Mouse (Mus musculus) left cerebral cortex, postnatal 14 days (tissue): ENCODE data around the gene Smad6. TPM values are rescaled to one million over a fixed set of nuclear protein-coding genes. Genes with fewer than 3 reads are reported as not detected.

Experiments
- DNase-seq, 2 experiments: peaks; one replicate each; pipeline ENCODE4 v3.0.0; 2021 to 2022; ENCODE audit warnings: low spot score in 2 of 2, mixed read lengths in 1 of 2
- intact Hi-C: fragments of 180-260 bp; cut with DNase I; formaldehyde crosslinking; loops from one replicate; pipeline ENCODE4 v1.15.1; 2025
- total RNA-seq, 2 experiments: library from RNA; stranded (reverse); gene quantifications; 2 replicates each; pipeline ENCODE4 v1.2.3; 2021

The Smad6 gene
- total RNA-seq, 2 experiments from 2014 or later, result 1.8 to 2.3 TPM

DNA sequence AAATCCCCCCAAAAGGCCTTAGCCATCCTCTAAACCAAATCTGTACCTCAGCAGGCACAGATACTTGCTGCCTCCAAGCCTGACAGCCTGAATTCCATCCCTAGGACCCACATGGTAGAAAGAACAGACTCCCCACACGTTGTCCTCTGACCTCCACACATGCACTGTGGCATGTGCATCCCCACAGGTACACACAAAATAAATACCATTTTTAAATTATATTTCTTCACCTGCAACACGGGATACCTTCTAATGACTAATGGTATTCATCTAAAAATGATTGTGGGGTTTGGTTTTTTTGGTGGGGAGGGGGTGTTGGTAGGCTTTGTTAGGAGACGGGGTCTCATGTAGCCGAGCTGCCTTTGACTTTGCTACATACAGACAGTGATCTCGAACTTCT is 28.6 kb downstream of the Smad6 start:
- DNase-seq, result no peak
- intact Hi-C loops, result no loop called here

DNA sequence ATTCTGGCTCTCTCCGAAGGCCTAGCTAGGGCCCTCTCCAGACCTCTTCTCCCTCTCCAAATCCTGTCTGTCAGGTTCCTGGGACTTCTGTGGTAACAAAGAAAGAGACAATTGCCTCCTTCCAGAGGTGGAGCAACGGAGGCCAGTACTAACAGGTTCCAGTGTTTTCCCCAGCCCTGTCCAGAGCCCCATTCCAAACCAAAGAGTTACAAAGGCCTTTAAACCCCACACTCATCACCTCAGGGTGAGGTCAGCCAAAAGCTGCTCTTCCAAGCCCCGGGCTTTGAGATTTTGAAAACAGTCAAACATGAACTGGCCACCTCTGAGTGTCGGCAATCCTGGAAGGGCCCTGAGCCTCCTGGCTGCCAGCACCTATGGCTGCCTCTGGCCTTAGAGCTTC is 29.1 kb downstream of the Smad6 start:
- no peak for DNase-seq
- intact Hi-C loops, result no loop called here

DNA sequence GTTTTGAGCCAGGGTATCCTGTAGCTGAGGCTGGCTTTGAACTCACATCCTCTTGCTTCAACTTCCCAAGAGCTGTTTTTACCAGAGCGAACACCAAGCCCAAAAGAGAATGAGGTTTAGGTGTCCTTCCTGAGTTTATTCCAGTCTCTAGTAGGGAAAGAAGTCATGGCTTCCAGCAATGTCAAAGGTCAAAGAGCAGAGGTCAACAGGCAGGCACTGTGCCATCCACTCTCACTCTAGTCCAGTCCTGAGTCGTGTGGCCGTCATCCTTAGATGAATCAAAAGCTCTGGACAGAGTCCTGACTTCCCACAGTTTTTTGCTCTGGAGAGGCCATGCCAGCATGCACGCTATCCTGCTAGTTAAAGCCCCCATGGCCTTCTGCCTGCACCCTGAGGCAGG is 30.7 kb downstream of the Smad6 start:
- intact Hi-C loops, result no loop called here
- DNase-seq, result no peak

DNA sequence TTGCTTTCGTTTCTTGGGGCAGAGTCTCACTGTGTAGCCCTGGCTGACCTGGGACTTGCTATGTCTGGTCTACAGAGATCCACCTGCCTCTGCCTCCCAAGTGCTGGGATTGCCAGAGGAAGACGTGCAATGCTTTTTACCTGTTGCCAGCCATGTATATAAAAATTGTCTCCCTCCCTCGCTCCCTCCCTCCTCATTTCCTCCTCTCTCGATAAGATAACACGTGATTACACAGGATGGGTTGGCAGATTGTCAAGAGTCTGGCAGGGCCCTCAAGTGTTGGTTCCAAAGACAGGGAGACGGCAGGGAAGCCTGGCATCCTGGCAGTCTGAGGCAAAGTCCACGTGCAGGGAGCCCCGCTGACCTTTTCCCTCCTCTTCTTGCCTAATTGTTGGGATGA is 32.2 kb downstream of the Smad6 start:
- no peak for DNase-seq
- intact Hi-C loops, result no loop called here

DNA sequence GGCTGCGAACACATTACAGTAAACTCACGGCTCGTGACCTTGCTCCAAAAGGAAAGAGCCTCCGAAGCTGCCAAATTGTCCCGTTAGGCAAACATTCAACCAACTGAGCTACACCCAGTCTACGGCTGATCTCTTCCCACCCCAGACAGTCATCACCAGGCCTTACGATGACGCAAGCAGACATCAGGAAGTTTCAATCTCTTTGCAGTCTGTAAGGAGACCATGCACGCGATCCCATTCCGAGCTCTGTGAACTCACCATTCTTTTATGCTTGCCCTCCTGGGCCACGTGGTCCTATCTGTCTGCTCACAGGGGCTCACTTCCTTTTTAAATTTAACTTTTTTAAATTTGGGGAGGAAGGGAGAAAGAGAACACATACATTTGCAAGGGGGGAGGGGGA is 32.6 kb downstream of the Smad6 start:
- DNase-seq, result no peak
- intact Hi-C loops, result no loop called here

DNA sequence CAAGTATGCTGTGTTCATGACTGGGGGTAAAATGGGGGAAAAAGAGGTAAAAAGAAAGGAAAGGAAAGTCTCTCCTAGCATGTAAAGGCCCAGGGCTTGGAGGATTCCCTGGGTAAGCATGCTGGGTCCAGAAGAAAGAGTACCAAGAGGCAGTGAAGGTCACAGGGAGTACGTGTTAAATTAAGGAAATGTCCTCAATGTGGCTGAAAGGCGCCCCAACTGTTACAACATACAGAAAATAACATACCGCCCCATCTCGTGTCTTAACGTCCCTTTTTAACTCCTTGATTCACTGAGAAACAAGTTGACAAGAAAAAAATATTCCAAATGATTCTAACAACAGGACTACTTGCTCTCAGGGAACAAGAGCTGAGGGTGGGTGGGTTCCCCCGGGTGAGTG is 36.7 kb downstream of the Smad6 start:
- intact Hi-C loops, result no loop called here

DNA sequence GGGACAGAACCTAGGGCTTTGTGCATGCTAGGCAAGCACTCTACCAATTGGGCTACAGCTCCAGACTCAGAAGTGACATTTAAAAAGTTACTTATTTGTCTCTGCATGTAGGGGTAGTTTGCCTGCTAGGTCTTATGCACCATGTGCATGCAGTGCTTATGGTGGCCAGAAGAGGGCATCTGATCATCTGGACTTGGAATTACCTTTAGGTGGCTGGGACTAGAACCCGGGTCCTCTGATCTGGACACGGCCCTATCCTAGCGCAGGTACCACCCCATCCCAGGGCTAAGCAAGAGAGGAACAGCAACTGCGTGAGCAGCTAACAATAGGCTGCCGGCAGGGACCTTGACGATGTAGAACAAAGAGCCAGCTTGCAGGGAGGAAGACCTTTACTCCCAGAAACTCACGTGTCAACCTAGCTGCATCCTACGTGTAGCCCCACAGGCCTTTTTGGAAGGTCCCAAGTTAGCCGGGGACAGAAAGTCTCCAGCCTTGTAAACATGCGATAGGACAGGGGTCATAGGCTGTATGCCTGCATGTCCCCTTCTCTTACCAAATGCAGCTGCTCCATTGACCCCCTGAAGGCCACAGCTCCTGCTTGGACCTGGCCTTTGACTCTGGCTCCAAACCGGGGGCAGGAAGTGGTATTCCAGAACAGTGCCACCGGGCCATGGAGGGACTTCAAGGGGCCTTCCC is 38.8 kb downstream of the Smad6 start:
- intact Hi-C loops, result no loop called here
- no peak for DNase-seq

More for the DNA sequence above, 36.7 kb downstream of the Smad6 start:
- no peak for DNase-seq

DNA sequence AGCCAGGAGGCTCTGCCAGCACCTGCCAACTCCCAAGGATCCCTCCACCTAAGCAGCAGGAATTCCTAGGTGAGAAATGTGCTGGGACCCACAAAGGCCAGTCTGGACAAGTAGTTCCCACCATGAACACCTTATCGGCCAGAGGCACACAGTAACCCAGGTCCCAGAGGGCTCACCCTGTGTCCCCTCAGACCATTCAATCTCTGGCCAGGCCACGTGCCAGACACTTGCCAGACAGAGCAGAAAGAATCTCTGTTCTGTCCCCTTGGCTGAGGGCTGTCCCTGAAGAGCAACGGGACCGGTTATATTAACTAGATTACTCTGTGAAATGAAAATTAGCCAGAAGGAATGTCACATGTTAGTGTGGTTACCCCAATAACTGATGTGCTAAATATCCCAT is 39.9 kb downstream of the Smad6 start:
- intact Hi-C loops, result no loop called here
- DNase-seq, result no peak

DNA sequence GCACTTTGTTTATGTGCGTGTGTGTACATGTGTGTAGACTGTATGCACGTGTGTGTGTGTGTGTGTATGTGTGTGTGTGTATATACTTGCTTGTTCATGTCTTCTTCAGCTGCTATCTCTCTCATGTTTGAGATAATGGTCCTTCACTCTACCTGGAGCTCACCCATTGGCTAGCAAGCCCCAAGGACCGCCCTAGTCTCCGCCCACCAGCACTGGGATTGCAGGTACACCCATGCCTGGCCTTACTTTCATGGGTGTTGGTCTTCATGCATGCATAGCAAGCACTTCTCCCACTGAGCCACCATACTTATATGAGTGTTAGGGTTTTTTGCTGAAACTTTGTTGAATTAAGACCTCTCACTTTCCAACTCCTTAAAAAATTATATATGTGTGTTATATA is 40.5 kb downstream of the Smad6 start:
- intact Hi-C loops, result no loop called here
- no peak for DNase-seq

DNA sequence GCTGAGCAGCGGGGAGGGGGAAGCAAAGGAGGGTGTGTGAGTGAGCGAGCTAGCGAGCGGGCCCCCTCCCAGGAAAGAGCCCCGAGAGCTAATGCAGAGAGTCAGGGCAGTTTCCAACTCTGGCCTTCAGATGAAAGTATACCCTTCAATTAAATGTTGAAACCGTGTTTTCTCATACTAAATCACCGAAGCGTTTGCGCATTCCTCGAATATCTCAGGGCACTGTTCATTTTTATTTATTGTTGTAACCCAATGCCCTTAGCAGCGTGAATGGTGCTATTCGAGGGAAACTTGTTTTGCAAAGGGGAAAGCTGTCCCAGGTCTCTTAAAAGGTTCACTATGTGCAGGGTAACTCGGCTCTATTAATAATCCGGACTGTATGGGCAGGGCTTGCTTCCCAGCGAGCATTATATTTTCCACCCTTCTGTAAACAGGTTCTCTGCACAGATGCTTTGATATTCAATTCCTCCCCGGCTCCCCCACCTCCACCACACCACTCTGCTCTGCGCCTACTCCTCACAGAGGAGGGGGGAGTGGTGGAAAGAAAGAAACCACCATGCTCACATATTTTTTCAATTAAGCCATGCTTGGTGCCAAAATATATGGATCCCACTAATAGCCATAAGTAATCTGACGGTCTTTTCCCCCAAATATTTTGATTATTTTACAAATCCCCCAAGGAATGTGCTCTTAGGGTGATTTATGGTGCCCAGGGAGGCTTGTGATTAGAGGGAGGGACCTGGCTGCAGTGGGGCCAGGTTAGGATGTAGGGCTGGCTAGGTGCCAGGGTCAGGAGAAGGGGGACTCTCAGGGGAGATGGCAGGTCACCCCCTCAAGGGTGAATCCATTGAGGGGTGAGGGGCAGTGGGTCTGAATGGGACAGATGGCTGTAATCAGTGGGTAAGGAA is 41.4 kb downstream of the Smad6 start:
- intact Hi-C loops, result no loop called here
- no peak for DNase-seq

DNA sequence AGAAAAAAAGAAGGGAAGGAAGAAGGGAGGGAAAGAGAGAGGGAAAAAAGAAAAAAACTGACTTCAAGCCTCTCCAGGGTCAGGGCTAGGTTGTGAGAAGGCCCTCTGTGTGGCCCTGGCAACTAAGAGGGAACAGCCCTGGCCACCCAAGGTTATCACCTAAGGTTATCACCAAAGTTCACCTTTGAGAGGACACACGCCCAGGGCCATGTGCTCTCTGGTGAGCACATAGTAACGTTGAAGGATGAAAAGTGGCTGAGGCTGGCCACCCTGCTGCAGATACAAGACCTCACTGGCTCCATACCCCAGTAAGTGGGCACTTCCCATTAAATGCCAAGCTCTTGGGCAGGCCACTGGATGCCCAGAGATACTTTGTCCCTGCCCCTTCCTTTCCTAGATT is 42.6 kb downstream of the Smad6 start:
- intact Hi-C loops, result no loop called here
- DNase-seq, result no peak

DNA sequence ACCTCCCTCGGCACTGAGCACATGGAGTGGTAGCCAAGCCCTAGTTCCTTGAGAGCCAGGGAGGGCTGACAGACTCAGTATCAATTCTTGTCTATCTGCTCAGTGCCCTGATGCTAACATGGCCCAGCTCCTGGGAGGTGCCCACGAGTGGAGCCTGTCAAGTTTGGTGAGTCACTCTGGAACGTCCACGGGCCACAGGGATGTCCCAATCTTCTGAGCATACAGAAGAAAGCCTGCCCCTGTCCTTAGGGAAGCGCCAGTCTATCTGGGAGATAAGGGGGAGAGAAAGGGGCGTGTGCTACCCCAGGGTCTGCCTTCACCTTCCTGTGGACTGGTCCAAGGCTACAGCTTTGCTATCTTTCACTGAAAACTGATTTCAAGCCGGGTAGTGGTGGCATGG is 43.2 kb downstream of the Smad6 start:
- DNase-seq, result no peak

DNA sequence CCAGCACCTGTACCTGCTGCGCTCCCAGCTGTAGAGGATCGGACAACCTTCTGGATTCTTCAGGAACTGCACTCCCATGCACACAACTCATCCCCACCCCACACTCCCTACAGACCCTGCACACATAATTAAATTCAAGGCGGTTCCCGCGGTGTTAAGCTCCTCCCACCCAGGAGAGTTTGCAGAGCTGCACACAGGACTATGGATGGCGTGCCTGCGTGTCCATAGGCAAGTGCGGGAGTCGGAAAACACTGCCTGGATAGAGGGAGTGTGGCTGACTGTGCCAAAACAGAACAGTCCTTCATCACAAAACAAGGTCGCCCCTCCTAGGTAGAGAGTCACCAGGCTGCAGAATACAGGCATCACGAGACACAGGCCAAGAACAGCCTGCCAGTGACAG is 45.9 kb downstream of the Smad6 start:
- DNase-seq, result no peak
- intact Hi-C loops, result no loop called here

More for the DNA sequence above, 43.2 kb downstream of the Smad6 start:
- intact Hi-C loops, result no loop called here

DNA sequence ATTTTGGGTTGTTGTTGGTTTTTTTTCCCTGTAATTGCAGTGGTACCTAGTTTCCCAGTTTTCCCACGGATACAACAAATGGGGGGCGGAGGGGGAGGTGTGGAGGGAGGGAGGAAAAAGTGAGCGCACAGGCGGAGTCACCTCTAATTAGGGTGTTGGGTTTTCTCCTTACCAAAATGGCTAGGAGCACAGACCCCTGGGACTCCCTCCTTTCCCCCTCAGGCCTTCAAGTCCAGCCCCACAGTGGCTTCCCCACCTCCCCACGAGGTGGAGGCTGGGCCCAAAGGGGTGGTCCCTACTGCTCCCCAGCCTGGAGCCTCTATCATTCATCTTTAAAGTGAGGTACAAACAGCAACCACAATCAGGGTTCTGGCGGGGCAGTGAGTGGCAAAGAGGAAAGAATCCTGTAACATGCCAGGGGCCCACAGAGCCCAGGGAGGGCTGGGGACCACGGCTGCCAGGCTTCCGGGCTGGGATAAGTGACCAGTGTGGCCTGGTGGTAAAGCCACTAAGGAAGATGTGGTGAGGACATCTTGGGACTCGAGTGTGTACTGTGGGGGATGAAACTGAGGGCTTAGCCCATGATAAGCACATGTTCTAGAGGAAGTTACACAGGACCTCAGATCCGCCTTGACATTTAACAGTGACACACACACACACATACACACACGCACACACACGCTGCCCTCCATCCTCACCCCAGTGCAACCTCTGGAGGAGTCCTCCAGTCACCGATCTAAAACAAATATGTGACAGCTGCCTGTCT is 47.4 kb downstream of the Smad6 start:
- intact Hi-C loops, result no loop called here
- no peak for DNase-seq

DNA sequence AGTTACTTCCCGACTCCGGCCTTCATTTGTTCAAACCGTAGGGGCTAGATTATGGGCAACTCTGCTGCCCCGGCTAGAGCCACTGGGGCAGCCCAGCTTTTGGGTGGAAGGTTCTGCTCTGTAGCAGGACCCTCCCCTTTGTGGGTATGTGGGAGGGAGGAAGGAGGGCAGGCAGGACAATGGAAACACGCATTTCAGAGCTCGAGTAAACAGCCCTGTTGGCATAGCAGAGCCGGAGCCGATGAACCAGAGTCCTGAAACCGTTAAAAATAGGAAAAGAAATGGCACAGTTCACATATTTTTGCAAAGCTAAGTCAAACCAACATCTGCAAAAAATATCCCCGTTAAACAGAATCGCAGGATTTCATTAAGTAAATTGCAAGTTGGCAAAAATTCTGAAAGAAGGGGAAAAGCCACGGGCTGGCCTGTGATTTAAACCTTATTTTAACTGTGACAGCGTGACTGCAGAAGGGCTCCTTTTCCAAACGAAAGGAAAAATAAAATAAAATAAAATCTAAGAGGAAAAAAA is 48.1 kb downstream of the Smad6 start:
- no peak for DNase-seq
- intact Hi-C loops, result no loop called here

DNA sequence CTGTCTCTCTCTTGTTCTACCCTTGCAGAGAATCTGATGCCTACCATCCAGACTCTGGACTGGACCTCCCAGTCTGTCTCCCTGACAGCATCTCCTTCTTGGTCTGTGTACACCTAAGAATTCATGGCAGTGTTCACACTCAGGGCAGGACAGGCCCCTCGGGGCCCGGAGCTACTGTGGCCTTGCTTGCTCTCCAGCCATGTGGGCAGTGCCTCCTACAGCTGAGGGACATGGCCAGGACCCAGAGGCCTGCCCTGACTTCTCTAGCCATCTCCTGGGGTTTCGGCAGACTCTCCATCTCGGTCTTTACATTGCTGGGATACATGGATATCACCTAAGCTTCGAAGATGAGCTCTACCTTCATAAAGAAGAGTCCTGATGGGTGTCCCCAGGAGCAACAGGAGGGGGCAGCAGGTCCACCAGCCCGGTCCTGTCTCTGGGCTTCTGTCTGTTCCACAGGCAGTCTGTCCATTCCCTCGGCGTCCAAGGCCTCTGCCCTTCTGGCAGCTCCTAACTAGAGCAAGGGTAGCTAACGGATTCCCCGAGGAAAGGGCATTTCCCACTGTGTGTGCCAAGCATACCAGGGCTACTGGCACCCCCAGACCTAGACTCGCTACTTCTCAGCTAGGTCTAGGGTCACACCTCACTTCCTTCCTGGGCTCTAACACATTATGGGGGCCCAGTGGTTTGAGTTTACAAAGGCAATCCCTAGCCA is 49.1 kb downstream of the Smad6 start:
- intact Hi-C loops, result no loop called here
- DNase-seq, result no peak

DNA sequence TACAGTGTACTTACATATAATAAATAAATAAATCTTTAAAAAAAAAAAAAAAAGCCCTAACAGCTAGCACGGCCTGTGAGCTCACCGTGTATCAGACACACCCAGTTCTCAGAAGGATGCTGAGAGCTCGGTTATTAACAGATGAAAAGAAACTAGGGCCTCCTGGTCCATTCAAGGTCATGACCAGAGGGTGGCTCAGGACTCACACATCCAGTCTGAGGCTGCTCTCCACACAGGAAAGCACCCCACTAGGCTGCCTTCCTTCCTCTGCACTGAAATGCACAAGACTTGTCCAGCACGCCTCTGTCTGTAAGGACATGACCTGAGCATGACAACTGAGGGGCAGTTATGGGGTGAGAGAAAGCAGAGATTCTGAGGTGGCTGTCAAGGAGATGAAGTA is 50.3 kb downstream of the Smad6 start:
- no peak for DNase-seq
- intact Hi-C loops, result no loop called here

DNA sequence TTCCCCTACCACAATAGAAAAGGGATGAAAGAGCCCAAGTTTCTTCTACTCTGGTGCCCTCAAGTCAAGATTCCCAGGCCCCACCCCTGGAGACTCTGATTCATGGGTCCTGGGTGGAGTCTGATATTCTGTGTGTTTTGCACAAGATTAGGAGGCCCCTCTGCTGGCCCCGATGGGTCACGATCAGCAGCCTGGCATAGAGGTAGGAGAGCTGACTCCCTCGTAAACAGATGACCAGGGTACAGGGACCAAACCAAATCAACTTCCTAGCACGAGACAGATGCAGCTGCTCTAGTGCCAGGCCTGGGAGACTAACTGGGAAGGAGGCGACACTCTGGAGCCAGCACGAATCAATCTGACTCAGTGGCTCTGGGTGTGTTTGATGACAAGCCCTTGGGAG is 51.0 kb downstream of the Smad6 start:
- DNase-seq, result no peak
- intact Hi-C loops, result no loop called here

DNA sequence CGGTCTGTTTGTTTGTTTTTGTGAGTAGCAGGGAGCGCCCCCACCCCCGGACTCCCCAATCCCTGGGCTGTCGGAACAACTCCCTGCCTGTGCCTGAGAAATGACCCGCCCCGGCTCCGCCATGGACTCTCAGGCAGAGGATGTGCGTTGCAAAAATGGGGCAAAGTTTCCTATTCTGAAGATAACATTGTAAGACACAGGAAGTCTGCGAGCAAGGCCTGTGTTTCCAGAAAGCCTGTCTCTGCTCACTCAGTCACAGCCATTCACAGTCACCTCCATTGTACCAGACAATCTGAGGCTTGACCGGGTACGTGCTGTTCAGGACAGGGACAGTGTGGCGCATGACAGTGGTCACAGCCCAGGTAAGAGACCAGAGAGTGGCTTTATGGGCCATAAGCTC is 51.5 kb downstream of the Smad6 start:
- intact Hi-C loops, result no loop called here
- DNase-seq, result no peak
